Mouse (Mus musculus): Measurements from ENCODE around the gene Traf7.

Gene Traf7

GRCm38 (mm10) chr17:24544613-24545012, 16.9 kb upstream of the Traf7 start:
- no peak for DNase-seq

- peak in 1 of 2 experiments; percentile 41 for DNase-seq
Observed at GRCm38 (mm10) chr17:24540375-24540774, 12.6 kb upstream of the Traf7 start.

- peak; percentile 29 to 61 for DNase-seq
Observed at GRCm38 (mm10) chr17:24538950-24539349, 11.2 kb upstream of the Traf7 start.

GRCm38 (mm10) chr17:24537536-24537935, 9.8 kb upstream of the Traf7 start:
- DNase-seq = no peak

- DNase-seq = no peak
Observed at GRCm38 (mm10) chr17:24535300-24535699, 7.6 kb upstream of the Traf7 start.

GRCm38 (mm10) chr17:24534160-24534718, 6.5 kb upstream of the Traf7 start, which contains the start of gene Rab26:
TSS of gene Rab26 (minus strand) at chr17:24534210.
- no peak for DNase-seq

- DNase-seq = peak; percentile 74 to 80
Observed at GRCm38 (mm10) chr17:24533099-24533992, 5.6 kb upstream of the Traf7 start.

- no peak for DNase-seq
Observed at GRCm38 (mm10) chr17:24532045-24532444, 4.3 kb upstream of the Traf7 start.

- no peak for DNase-seq
Observed at GRCm38 (mm10) chr17:24531064-24531463, 3.3 kb upstream of the Traf7 start.

GRCm38 (mm10) chr17:24530361-24531050, 2.8 kb upstream of the Traf7 start:
- DNase-seq = no peak

GRCm38 (mm10) chr17:24529883-24530282, 2.1 kb upstream of the Traf7 start:
- no peak for DNase-seq

- DNase-seq = peak in 1 of 2 experiments; percentile 55
Observed at GRCm38 (mm10) chr17:24529007-24529451, 1.3 kb upstream of the Traf7 start.

GRCm38 (mm10) chr17:24528560-24528918, 801 bp upstream of the Traf7 start:
- DNase-seq = no peak

- no peak for DNase-seq
Observed at GRCm38 (mm10) chr17:24527315-24527714, 423 bp downstream of the Traf7 start.

- no peak for DNase-seq
Observed at GRCm38 (mm10) chr17:24524734-24525133, 3.0 kb downstream of the Traf7 start.

- DNase-seq = no peak
Observed at GRCm38 (mm10) chr17:24520450-24520849, 7.3 kb downstream of the Traf7 start.

GRCm38 (mm10) chr17:24514270-24515257, 13.2 kb downstream of the Traf7 start:
- no peak for DNase-seq

GRCm38 (mm10) chr17:24513609-24514008, 14.1 kb downstream of the Traf7 start:
- DNase-seq = no peak

GRCm38 (mm10) chr17:24507806-24508460, 19.8 kb downstream of the Traf7 start:
- no peak for DNase-seq

- no peak for DNase-seq
Observed at GRCm38 (mm10) chr17:24507129-24507664, 20.5 kb downstream of the Traf7 start.

GRCm38 (mm10) chr17:24506332-24507070, 21.2 kb downstream of the Traf7 start:
- DNase-seq = no peak

Measured in spleen, adult 18-20 months (tissue).